Mouse (Mus musculus): Measurements from ENCODE around the gene Slc7a5. TPM values are rescaled to one million over a fixed set of nuclear protein-coding genes. Genes with fewer than 3 reads are reported as not detected.

The Slc7a5 gene
- polyA plus RNA-seq, 1 experiment from 2014 or later: 8.9 TPM

- Histone ChIP-seq H3K4me2 (replicated peaks; ENCODE audit: low read depth) (no peak overlapping the region; the same call in 1 of the 2 replicates), H3K27ac (replicated peaks) (no peak overlapping the region), H3K36me3 (ENCODE audit: control insufficient read depth, insufficient read depth, low read length) (no peaks in the 10 kb centered on the region), H3K27me3 (ENCODE audit: control insufficient read depth, insufficient read depth, low read length) (no peaks in the 10 kb centered on the region), H3K9ac (ENCODE audit: low read length) (no peak overlapping the region), H3K9me3 (ENCODE audit: control insufficient read depth, low read length) (no peaks in the 10 kb centered on the region), H3K4me1 (replicated peaks; ENCODE audit: control insufficient read depth, insufficient read depth) (peaks cover 3% of the 10 kb centered on the region), H3K4me3 (ENCODE audit: low read depth, low read length) (no peak overlapping the region)
- ATAC-seq (ENCODE audit: low FRiP score, low TSS enrichment): no peak
- TF ChIP-seq EP300 (optimal IDR thresholded peaks at IDR 0.05): no peak
- TF ChIP-seq CTCF (IDR thresholded peaks at IDR 0.05; ENCODE audit: low read depth): no peak
- WGBS: 52% methylated on average over 8 of the region's 8 CpGs
- DNase-seq (ENCODE audit: low spot score): no peak
Observed at GRCm38 (mm10) chr8:121908378-121909147, 1.1 kb upstream of the Slc7a5 start.

GRCm38 (mm10) chr8:121906542-121907512 lies 667 bp downstream of the Slc7a5 start:
- H3K27ac ChIP-seq (replicated peaks): 0 out of 2 replicates have a peak overlapping the region, but pooled peaks have one; percentile 8
- peak; percentile 14 for ATAC-seq (ENCODE audit: low FRiP score, low TSS enrichment)
- DNase-seq (ENCODE audit: low spot score): peak; percentile 60

GRCm38 (mm10) chr8:121905864-121906263 lies 1.6 kb downstream of the Slc7a5 start:
- peak overlapping the region; percentile 73 for H3K4me3 ChIP-seq (ENCODE audit: low read depth, low read length)
- 20% methylated on average over 5 of the region's 5 CpGs for WGBS
- no peak for ATAC-seq (ENCODE audit: low FRiP score, low TSS enrichment)
- peaks cover 3% of the 10 kb centered on the region for H3K4me1 ChIP-seq (replicated peaks; ENCODE audit: control insufficient read depth, insufficient read depth)
- H3K36me3 ChIP-seq (ENCODE audit: control insufficient read depth, insufficient read depth, low read length): no peaks in the 10 kb centered on the region
- H3K9me3 ChIP-seq (ENCODE audit: control insufficient read depth, low read length): no peaks in the 10 kb centered on the region
- H3K9ac ChIP-seq (ENCODE audit: low read length): peak overlapping the region; percentile 45
- H3K27me3 ChIP-seq (ENCODE audit: control insufficient read depth, insufficient read depth, low read length): no peaks in the 10 kb centered on the region
- peak overlapping the region; percentile 99 for H3K4me2 ChIP-seq (replicated peaks; ENCODE audit: low read depth)
- no peak for TF ChIP-seq EP300 (optimal IDR thresholded peaks at IDR 0.05)
- TF ChIP-seq CTCF (IDR thresholded peaks at IDR 0.05; ENCODE audit: low read depth): no peak
- no peak for DNase-seq (ENCODE audit: low spot score)
- H3K27ac ChIP-seq (replicated peaks): no peak overlapping the region

More at GRCm38 (mm10) chr8:121906542-121907512, 667 bp downstream of the Slc7a5 start:
- Histone ChIP-seq H3K4me2 (replicated peaks; ENCODE audit: low read depth) (peak overlapping the region; percentile 99), H3K4me1 (replicated peaks; ENCODE audit: control insufficient read depth, insufficient read depth) (peaks cover 3% of the 10 kb centered on the region), H3K36me3 (ENCODE audit: control insufficient read depth, insufficient read depth, low read length) (no peaks in the 10 kb centered on the region), H3K9ac (ENCODE audit: low read length) (peak overlapping the region; percentile 69), H3K27me3 (ENCODE audit: control insufficient read depth, insufficient read depth, low read length) (no peaks in the 10 kb centered on the region), H3K4me3 (ENCODE audit: low read depth, low read length) (peak overlapping the region; percentile 73), H3K9me3 (ENCODE audit: control insufficient read depth, low read length) (no peaks in the 10 kb centered on the region)
- no peak for TF ChIP-seq CTCF (IDR thresholded peaks at IDR 0.05; ENCODE audit: low read depth)
- TF ChIP-seq EP300 (optimal IDR thresholded peaks at IDR 0.05): no peak
- WGBS: under 1% methylated on average over 61 of the region's 72 CpGs

GRCm38 (mm10) chr8:121905420-121905819 lies 2.1 kb downstream of the Slc7a5 start:
- no peak for DNase-seq (ENCODE audit: low spot score)
- Histone ChIP-seq H3K4me3 (ENCODE audit: low read depth, low read length) (peak overlapping the region; percentile 73; the same call in 1 of the 2 replicates), H3K36me3 (ENCODE audit: control insufficient read depth, insufficient read depth, low read length) (no peaks in the 10 kb centered on the region), H3K9ac (ENCODE audit: low read length) (peak overlapping the region; percentile 45; the same call in 1 of the 2 replicates), H3K9me3 (ENCODE audit: control insufficient read depth, low read length) (no peaks in the 10 kb centered on the region), H3K4me2 (replicated peaks; ENCODE audit: low read depth) (peak overlapping the region; percentile 99), H3K27me3 (ENCODE audit: control insufficient read depth, insufficient read depth, low read length) (no peaks in the 10 kb centered on the region), H3K27ac (replicated peaks) (no peak overlapping the region), H3K4me1 (replicated peaks; ENCODE audit: control insufficient read depth, insufficient read depth) (peaks cover 3% of the 10 kb centered on the region)
- 50% methylated on average over 1 of the region's 1 CpGs for WGBS
- ATAC-seq (ENCODE audit: low FRiP score, low TSS enrichment): no peak
- TF ChIP-seq EP300 (optimal IDR thresholded peaks at IDR 0.05): no peak
- TF ChIP-seq CTCF (IDR thresholded peaks at IDR 0.05; ENCODE audit: low read depth): no peak

GRCm38 (mm10) chr8:121904999-121905398 lies 2.5 kb downstream of the Slc7a5 start:
- Histone ChIP-seq H3K4me1 (replicated peaks; ENCODE audit: control insufficient read depth, insufficient read depth) (peaks cover 3% of the 10 kb centered on the region), H3K4me3 (ENCODE audit: low read depth, low read length) (no peak overlapping the region), H3K4me2 (replicated peaks; ENCODE audit: low read depth) (no peak overlapping the region; the same call in 1 of the 2 replicates), H3K27ac (replicated peaks) (no peak overlapping the region), H3K9me3 (ENCODE audit: control insufficient read depth, low read length) (no peaks in the 10 kb centered on the region), H3K27me3 (ENCODE audit: control insufficient read depth, insufficient read depth, low read length) (no peaks in the 10 kb centered on the region), H3K36me3 (ENCODE audit: control insufficient read depth, insufficient read depth, low read length) (no peaks in the 10 kb centered on the region), H3K9ac (ENCODE audit: low read length) (no peak overlapping the region)
- ATAC-seq (ENCODE audit: low FRiP score, low TSS enrichment): no peak
- 85% methylated on average over 9 of the region's 9 CpGs for WGBS
- DNase-seq (ENCODE audit: low spot score): no peak
- no peak for TF ChIP-seq EP300 (optimal IDR thresholded peaks at IDR 0.05)
- TF ChIP-seq CTCF (IDR thresholded peaks at IDR 0.05; ENCODE audit: low read depth): no peak

Data from stomach, postnatal 0 days (tissue).